In genomic region chr4:99298676-99299075, GRCm38 (mm10) we compare ENCODE assay signal across 8 mouse cellular contexts. TPM values are rescaled to one million over a fixed set of nuclear protein-coding genes. Genes with fewer than 3 reads are reported as not detected.
DNase-seq lines count a peak whose midpoint lies in the region; ATAC-seq lines count a peak whose summit lies in the region.

No protein-coding gene starts in this region.

- ATAC-seq in monocyte, adult 5-6 weeks (replicated peaks; ENCODE audit: insufficient number of reproducible peaks, low FRiP score, low TSS enrichment, poor library complexity, severe bottlenecking) = peak; percentile 81

- peak; percentile 40 for DNase-seq in kidney, adult 9 months
- DNase-seq in kidney, adult 11 months = no peak
- peak; percentile 8 for DNase-seq in CD4-positive helper T cell, adult 2 months (ENCODE audit: low read depth, low spot score)
- DNase-seq in ZHBTc4 (ENCODE audit: low read depth, low spot score) = peak; percentile 59
- peak; percentile 45 for DNase-seq in embryo, embryonic 9.5 days (ENCODE audit: extremely low spot score)
- DNase-seq in layer of hippocampus, postnatal 10 days (ENCODE audit: low spot score in 2 of 2) = peak; percentile 31 to 48
- DNase-seq in urinary bladder, postnatal 10 days (ENCODE audit: low spot score) = no peak

RNA-seq across cellular contexts. Expression of gene Gm12689, which starts 3.0 kb away (rescaled TPM):
- under 1 TPM; 0.40 to 0.62 TPM for total RNA-seq in layer of hippocampus, postnatal 10 days (2021)
- 1.0 to 3.3 TPM (median 2.3 TPM) in 3 replicates for total RNA-seq in monocyte, adult 5-6 weeks (2017)

Comparison
In these comparisons a context has a peak if more than half of its experiments do, and no peak if none do; other contexts are left out.
1. DNase-seq: peak in kidney, adult 9 months (single experiment), CD4-positive helper T cell, adult 2 months (single experiment), ZHBTc4 (single experiment), embryo, embryonic 9.5 days (single experiment) and layer of hippocampus, postnatal 10 days (2 of 2); none in kidney, adult 11 months (single experiment) and urinary bladder, postnatal 10 days (single experiment).